Mouse (Mus musculus) heart, adult 18-20 months (tissue): ENCODE data around the gene Chd9. TPM values are rescaled to one million over a fixed set of nuclear protein-coding genes. Genes with fewer than 3 reads are reported as not detected.
A peak's percentile ranks its signal among the peaks of the same experiment; 100 is the strongest.

ENCODE experiments used
- DNase-seq, 2 experiments: peaks; one replicate each; pipeline ENCODE4 v3.0.0; 2021 to 2022; ENCODE audit warnings: mixed read lengths in 1 of 2
- total RNA-seq, 2 experiments: library from RNA; stranded (reverse); gene quantifications; 2 replicates each; pipeline ENCODE4 v1.2.3; 2021

The Chd9 gene
- total RNA-seq, 2 experiments from 2014 or later, result 34.0 to 51.4 TPM

DNA sequence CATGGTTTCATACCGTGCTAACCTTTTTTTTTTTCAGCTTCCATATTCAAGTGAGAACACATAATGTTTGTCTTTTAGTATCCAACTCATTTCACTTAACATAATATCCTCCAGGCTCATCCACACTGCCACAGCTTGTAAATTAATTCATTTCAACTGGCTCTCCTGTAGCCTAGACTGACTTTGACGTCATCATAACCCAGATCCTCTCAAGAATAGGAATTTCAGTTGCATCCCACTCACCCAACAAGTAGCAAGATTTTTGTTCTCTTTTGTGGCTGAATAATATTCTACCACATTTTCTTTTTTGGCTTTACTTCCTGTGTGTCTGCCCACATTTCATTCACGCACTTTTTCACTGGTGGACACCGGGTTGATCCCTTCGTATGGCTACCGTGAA, 9.3 kb downstream of the Chd9 start:
- DNase-seq, result no peak

DNA sequence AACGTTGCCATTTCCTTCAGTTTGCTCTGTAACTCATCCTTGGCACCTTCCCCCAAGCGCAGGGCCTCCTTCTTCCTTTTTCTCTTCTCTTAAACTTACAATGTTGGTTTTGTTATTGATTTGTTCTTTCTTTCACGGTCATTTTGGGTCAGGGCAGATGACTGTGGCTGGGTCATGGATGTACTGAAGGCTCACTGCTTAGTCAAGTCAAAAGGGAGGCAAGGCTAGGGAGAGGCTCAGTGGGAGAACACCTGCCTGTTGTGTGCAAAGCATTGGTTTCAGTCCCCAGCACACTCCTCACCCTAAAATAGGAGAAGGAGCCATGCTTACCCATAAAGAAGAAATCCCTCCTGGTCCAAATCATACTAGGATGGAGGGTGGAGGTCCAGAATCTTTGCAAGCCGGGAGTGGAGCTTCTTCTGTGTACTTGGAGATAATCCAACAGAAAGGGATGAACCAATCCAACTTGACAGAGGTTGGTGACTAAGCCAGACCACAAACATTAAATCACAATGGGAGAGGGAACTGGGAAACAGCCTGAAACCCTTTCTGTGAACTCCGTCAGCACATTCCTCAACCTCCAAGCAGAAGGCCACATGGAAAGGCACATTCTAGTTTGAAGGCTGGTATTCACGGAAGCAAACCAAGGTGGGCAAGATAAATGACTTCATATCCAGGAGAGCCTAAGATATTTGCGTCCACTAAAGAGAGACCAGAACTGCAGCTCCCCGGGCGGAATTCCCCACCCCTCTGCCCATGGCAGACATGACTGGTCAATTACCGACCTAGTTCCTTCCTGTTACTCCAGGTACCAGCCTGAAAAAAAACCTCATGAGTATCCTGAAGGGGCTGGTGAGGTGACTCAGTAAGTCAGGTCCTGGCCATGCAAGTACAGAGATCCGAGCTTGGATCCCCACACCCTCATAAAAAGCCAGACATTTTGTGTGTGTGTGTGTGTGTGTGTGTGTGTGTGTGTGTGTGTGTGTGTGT, 11.9 kb downstream of the Chd9 start:
- peak in 1 of 2 experiments; percentile 64 for DNase-seq

DNA sequence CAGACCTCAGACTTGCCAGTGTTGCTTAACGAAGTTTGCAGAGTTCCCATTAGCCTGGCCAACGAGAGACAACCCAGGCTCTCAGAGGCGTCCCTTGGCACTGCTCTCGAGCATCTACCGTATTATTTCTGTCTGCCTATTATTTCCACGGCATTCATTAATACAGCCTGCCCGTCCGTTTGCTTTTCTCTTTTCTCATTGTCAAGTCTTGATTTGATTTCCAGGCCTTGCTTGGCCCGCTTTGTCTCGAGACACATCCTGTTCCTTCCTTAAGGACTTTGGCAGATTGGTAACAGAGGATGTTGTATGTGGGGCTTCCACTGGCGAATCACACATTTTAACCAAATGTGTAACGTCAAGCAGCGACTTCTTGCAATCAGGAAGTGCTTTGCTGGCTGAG, 13.2 kb downstream of the Chd9 start:
- peak; percentile 57 to 82 for DNase-seq

DNA sequence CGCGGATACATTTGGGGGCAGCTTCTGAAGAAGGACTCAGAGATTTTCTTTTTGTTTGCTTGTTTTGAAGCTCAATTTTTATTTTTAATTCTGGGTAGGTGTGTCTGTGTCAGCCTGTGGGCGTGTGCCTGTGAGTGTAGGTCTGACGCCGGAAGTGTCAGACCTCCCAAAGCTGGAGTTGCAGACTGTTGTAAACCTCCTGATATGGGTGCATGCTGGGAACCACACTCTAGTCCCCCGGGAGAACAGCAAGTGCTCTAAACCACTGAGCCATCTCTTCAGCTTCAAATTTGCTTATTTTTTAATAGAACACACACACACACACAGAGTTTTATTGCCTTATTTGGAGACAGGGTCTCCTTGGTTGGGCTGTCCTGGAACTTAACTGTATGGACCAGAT, 15.0 kb downstream of the Chd9 start:
- DNase-seq, result no peak

DNA sequence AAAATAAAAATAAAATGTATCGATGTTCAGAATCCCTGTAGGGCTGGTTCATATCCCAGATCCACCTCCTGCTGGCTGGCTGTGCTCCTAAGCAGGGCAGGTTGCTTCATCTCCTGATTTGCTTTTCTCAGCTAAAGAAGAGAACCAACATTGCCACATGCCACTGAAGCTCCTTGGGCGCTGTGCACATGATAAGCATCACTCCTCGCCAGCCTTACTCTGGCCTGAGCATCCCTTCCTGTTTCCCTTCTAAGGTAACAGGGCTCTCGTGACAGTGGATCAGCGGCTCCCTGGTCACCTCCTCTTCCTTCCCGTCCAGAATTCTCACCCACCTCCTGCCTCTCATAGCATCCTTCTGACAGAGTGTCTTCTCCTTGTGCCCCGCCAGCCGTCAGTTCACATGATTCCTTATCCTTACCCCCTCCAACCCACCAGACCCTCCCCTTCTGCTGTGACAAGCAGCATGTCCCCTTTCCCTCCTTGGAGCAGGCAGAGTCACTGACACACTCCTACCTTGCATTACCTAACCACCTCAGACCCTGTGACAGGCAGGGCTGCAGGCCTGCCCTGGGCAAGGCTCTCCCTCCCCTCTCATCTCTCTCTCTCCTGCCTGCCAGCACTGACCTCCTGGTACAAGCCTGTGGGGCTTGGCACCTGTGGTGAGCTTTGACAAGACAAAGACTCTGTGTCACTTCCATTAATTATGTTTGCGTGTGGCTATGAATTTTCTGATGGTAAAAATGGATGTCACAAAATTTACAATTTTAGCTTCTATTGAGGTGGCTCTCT, 16.2 kb downstream of the Chd9 start:
- DNase-seq, result no peak

- no peak for DNase-seq
These were observed 19.8 kb downstream of the Chd9 start for GRCm38 (mm10) chr8:90847980-90848379.

DNA sequence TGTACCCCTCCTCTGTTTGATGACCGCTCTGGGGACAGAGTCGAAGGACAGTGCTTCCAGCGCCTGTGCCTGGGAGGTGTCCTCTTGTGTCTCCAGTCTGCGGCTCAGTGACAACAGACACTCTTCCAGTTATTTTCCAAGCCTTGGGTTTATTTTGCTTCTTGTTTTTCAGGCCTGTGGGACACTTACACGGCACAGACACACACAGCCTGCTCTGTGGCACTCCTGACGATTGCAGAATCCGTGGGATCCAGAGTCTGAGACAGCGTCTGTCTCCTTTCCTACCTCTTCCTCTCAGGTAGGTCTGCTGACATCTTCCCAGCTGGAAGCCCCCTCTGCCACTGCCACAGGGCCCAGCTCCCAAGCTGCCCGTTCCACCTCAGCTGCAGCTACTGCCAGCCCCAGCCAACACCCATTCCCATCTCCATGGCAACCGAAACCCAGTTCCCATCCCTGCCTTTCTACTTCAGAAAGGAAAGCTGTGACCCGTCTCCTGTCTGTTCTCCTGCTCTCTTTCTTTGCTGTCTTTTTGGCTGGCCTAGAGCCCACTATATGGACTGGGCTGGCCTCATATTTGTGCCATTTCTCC, 21.4 kb downstream of the Chd9 start:
- no peak for DNase-seq

DNA sequence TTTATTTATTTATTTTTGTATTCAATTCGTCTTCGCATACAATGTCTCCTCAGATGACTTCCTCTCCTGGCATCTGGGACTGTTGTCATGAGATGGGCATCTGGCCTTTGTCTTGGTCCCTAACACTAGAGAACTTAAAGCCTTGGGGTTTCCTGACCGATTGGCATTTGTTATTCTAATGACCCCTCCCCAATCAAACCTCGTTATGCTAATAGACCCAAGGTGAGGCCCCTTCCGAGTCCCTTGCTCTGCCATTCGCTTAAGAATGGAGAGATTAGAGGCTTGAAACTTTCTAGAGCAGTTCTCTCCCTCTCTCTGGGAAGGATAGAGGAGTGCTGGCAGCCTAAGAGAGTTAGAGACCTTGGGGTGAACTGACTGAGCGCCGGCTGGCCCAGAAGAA, 23.4 kb downstream of the Chd9 start:
- DNase-seq, result no peak

- no peak for DNase-seq
These were observed 26.0 kb downstream of the Chd9 start for GRCm38 (mm10) chr8:90853971-90854670.

- peak; percentile 44 to 48 for DNase-seq
These were observed 26.6 kb downstream of the Chd9 start for GRCm38 (mm10) chr8:90854671-90855161.

DNA sequence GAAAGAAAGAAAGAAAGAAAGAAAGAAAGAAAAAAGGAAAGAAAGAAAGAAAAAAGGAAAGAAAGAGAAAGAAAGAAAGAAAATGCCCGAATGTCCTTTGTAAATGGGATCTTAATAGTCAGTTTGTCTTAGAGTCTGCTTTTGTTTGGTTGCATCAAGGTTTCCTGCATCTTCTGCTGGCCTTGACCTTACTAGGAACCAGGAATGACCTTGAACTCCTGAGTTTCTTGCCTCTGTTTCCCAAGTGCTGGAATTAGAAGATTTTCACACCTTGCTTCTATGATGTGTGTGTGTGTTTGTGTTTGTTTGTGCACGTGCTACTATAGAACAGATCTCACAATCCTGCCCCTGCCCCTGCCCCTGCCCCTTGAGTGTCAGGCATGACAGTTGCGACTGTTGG, 28.0 kb downstream of the Chd9 start:
- no peak for DNase-seq

DNA sequence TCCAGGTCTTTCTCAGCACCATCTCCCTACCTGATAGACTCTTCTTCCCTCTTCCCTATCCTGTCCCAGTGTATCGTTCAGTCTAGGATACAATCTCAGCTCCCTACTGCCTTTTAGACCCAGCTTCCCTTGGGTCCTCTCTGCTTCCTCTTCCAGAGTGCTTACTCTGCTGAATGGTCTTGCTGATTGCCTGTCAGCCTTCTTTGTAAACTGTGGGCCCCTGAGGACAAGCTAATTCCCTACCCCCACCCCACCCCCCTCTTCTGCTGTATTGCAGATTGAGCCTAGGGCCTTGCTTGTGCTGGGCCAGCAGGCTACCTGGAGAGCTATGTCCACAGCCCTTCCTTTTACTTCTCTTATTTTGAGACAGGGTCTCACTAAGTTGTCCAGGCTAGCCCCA, 28.8 kb downstream of the Chd9 start:
- DNase-seq, result no peak

- no peak for DNase-seq
These were observed 29.9 kb downstream of the Chd9 start for GRCm38 (mm10) chr8:90858071-90858470.

- peak in 1 of 2 experiments; percentile 54 for DNase-seq
These were observed 33.3 kb downstream of the Chd9 start for GRCm38 (mm10) chr8:90861266-90861944.

DNA sequence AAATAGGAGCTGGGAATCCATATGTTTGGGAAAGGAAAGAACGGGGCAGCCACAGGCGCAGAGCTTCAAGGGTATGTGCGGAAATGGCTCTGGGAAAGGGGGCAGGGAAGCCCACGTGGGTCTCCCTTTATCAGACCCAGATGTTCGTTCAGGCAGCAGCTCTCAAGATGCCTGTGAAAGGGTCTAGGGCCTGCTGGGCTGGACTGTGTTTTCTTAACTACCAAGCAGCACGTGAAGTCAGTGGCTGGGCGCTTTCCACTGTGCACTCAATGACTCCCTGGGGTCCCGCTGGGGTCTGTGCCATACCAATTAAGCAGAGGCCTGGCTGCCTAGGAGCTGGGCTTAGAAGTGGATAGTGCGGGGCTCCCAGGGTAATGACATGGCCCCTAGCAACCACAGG, 33.9 kb downstream of the Chd9 start:
- peak; percentile 58 to 60 for DNase-seq

DNA sequence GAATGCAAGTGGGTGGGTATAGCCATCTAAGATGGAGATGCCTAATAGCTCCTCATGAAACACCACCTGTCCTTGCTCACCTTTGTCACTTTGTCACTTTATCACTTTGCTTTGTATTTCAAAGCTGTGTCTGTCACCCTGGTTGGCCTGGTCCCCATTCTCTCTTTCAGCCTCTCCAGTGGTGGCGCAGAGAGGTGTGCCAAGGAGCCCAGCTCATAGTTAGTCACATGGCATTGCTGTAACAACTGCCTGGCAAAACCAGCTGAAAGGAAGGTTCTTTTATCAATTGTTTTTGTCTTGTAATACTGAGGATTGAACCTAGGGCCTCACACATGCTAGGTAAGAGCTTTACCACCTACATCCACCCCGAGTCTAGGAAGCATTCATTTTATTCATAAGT, 38.9 kb downstream of the Chd9 start:
- no peak for DNase-seq

GRCm38 (mm10) chr8:90867911-90868310, 39.8 kb downstream of the Chd9 start:
- DNase-seq, result no peak

GRCm38 (mm10) chr8:90868334-90868733, 40.2 kb downstream of the Chd9 start:
- peak; percentile 54 to 59 for DNase-seq

GRCm38 (mm10) chr8:90869071-90869919, 41.1 kb downstream of the Chd9 start:
- DNase-seq, result peak; percentile 97 to 99
